Mouse (Mus musculus) mammary gland, adult 2 months (tissue): Measurements from ENCODE around the gene Mypop. TPM values are rescaled to one million over a fixed set of nuclear protein-coding genes. Genes with fewer than 3 reads are reported as not detected.

ENCODE experiments used
- polyA plus RNA-seq: library from polyadenylated mRNA; depleted of rRNA; stranded (reverse); fragments of >200 nt; gene quantifications from 2 replicates; pipeline ENCODE4 v1.2.3, GENCODE M21; 2012; ENCODE audit warnings: low replicate concordance; rRNA removed

Gene Mypop
- 8.8 and 14.6 TPM in 2 replicates for polyA plus RNA-seq

GRCm38 (mm10) chr7:18990601-18991295, at the start of gene Mypop:
Mypop (plus strand) TSS chr7:18991245.

GRCm38 (mm10) chr7:18987100-18987499, 3.9 kb upstream of the Mypop start, which contains the start of gene Nanos2:
Nanos2 (plus strand) TSS chr7:18987400.

GRCm38 (mm10) chr7:19003902-19004630, 13.0 kb downstream of the Mypop start, which contains the start of gene Irf2bp1:
Irf2bp1 (plus strand) TSS chr7:19004044.

GRCm38 (mm10) chr7:19023357-19023814, 32.3 kb downstream of the Mypop start, which contains the start of gene Foxa3:
Foxa3 (minus strand) TSS chr7:19023538.

GRCm38 (mm10) chr7:19024096-19024506, 33.1 kb downstream of the Mypop start, which contains the start of gene Sympk:
Sympk (plus strand) TSS chr7:19024377.

Other genes starting within 250 kb of the Mypop start
- not detected in 2 replicates for gene Psg19, start 192.7 kb upstream of the Mypop start, polyA plus RNA-seq
- 0.06 and 0.09 TPM in 2 replicates for gene Psg17, start 169.6 kb upstream of the Mypop start, polyA plus RNA-seq
- 8.4 and 13.8 TPM in 2 replicates for gene Mill2, start 151.3 kb upstream of the Mypop start, polyA plus RNA-seq
- 35.8 and 92.8 TPM in 2 replicates for gene Pglyrp1, start 119.9 kb upstream of the Mypop start, polyA plus RNA-seq
- gene Ccdc61, start 80.8 kb upstream of the Mypop start, polyA plus RNA-seq = 16.6 and 33.5 TPM in 2 replicates
- 1.0 and 1.6 TPM in 2 replicates for gene Nova2, start 65.4 kb upstream of the Mypop start, polyA plus RNA-seq
- gene Nanos2, start 3.8 kb upstream of the Mypop start, polyA plus RNA-seq = 0.11 TPM in 1 of 2 replicates, not detected in the other
- 23.1 and 50.9 TPM in 2 replicates for gene Irf2bp1, start 12.8 kb downstream of the Mypop start, polyA plus RNA-seq
- gene Foxa3, start 32.3 kb downstream of the Mypop start, polyA plus RNA-seq = 0.13 and 0.27 TPM in 2 replicates
- 71.7 and 98.5 TPM in 2 replicates for gene Sympk, start 33.1 kb downstream of the Mypop start, polyA plus RNA-seq
- not detected in 2 replicates for gene Rsph6a, start 63.4 kb downstream of the Mypop start, polyA plus RNA-seq
- gene Dmwd, start 85.0 kb downstream of the Mypop start, polyA plus RNA-seq = 64.7 and 84.3 TPM in 2 replicates
- gene Dmpk, start 92.6 kb downstream of the Mypop start, polyA plus RNA-seq = 287 and 339 TPM in 2 replicates
- gene Six5, start 103.3 kb downstream of the Mypop start, polyA plus RNA-seq = 42.9 and 52.4 TPM in 2 replicates
- gene Gm4969, start 127.1 kb downstream of the Mypop start, polyA plus RNA-seq = not detected in 2 replicates
- 9.6 and 18.2 TPM in 2 replicates for gene Fbxo46, start 128.6 kb downstream of the Mypop start, polyA plus RNA-seq
- gene Qpctl, start 158.0 kb downstream of the Mypop start, polyA plus RNA-seq = 17.8 and 20.1 TPM in 2 replicates
- 11.0 and 13.8 TPM in 2 replicates for gene Snrpd2, start 158.5 kb downstream of the Mypop start, polyA plus RNA-seq
- 3.8 and 4.0 TPM in 2 replicates for gene Gipr, start 174.9 kb downstream of the Mypop start, polyA plus RNA-seq
- 40.4 and 52.1 TPM in 2 replicates for gene Eml2, start 185.2 kb downstream of the Mypop start, polyA plus RNA-seq
- 23.4 and 23.5 TPM in 2 replicates for gene Gpr4, start 221.3 kb downstream of the Mypop start, polyA plus RNA-seq
- 33.0 and 51.8 TPM in 2 replicates for gene Opa3, start 237.1 kb downstream of the Mypop start, polyA plus RNA-seq